30 mouse cellular contexts compared by ENCODE assay signal in the genomic region with DNA sequence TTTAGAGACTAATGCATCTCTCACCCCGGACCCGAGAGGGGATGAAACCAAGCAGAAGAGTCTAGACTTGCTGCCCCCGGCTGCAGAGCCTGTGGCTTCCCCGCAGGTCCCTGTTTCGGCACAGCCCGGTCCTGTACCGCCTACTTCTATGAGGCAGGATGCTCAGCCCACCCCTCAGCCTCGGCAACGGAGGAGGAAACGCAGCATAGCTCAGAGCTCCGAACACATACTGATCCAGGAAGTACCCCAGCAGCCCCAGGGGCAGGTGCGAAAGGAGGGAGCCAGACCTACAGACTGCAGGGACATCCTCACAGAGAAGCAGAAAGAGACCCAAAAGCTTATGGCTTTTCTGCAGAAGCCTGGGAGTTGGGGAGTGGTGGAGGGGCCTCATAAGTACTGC. TPM values are rescaled to one million over a fixed set of nuclear protein-coding genes. Genes with fewer than 3 reads are reported as not detected.
DNase-seq lines count a peak whose midpoint lies in the region; ATAC-seq and TF ChIP-seq lines count a peak whose summit lies in the region.
"Had no signal": no experiment of that assay in that cellular context is flagged by ENCODE, and none has a peak within 500 bp of the region (broad histone marks: within the 10 kb centered on the region; RNA-seq: fewer than 3 reads in every experiment).

No protein-coding gene starts in this region.

- no peak for TF ChIP-seq POLR2A in thymus, adult 2 months (IDR thresholded peaks at IDR 0.05; ENCODE audit: control insufficient read depth, extremely low read depth, insufficient read depth, low read length, poor library complexity)

- H3K27me3 ChIP-seq in thymus, adult 2 months (ENCODE audit: control insufficient read depth, insufficient read depth, low read length) = no peaks in the 10 kb centered on the region
- H3K27me3 ChIP-seq in liver, postnatal 0 days (ENCODE audit: insufficient read depth, low read length) = no peaks in the 10 kb centered on the region
- H3K27me3 ChIP-seq in intestine, embryonic 16.5 days (replicated peaks; ENCODE audit: control insufficient read depth, insufficient read depth, low read length) = peaks cover 3% of the 10 kb centered on the region
- H3K27me3 ChIP-seq: hindbrain, embryonic 15.5 days; midbrain, embryonic 13.5 days had no signal

- peak; percentile 81 for ATAC-seq in CD4-positive, CD25-positive, alpha-beta regulatory T cell, adult 4 months
- 0 out of 2 replicates have a peak, but pooled peaks have one; percentile 43 for ATAC-seq in common myeloid progenitor, adult 5-6 weeks (replicated peaks; ENCODE audit: low read depth, poor library complexity, severe bottlenecking)
- no peak for ATAC-seq in liver, postnatal 0 days
- ATAC-seq in intestine, embryonic 16.5 days = no peak
- ATAC-seq: forebrain, postnatal 0 days; midbrain, embryonic 13.5 days had no signal

- no peak overlapping the region for H3K9ac ChIP-seq in liver, postnatal 0 days (replicated peaks)
- H3K9ac ChIP-seq in intestine, embryonic 16.5 days (ENCODE audit: low read depth, low read length) = no peak overlapping the region
- H3K9ac ChIP-seq: embryonic facial prominence, embryonic 12.5 days; forebrain, postnatal 0 days; hindbrain, embryonic 15.5 days; kidney, embryonic 15.5 days; midbrain, embryonic 13.5 days had no signal

- no peak overlapping the region for H3K27ac ChIP-seq in thymus, adult 2 months (ENCODE audit: control insufficient read depth, insufficient read depth, low read length)
- no peak overlapping the region for H3K27ac ChIP-seq in liver, postnatal 0 days (ENCODE audit: low read depth)
- H3K27ac ChIP-seq in intestine, embryonic 16.5 days (ENCODE audit: low read length) = no peak overlapping the region
- no peak overlapping the region for H3K27ac ChIP-seq in layer of hippocampus, adult 2 months
- H3K27ac ChIP-seq: embryonic facial prominence, embryonic 12.5 days; hindbrain, embryonic 15.5 days; kidney, embryonic 15.5 days; midbrain, embryonic 13.5 days had no signal

- 5% methylated on average over 12 of the region's 12 CpGs for WGBS in thymus, adult 2 months
- WGBS in liver, postnatal 0 days (ENCODE audit: insufficient replicate concordance) = 29% methylated on average over 12 of the region's 12 CpGs
- WGBS in intestine, embryonic 16.5 days = 42% methylated on average over 12 of the region's 12 CpGs

- peak; percentile 63 for DNase-seq in thymus, adult 2 months
- DNase-seq in thymus, postnatal 4 days = peak; percentile 64
- DNase-seq in liver, postnatal 0 days = no peak
- no peak for DNase-seq in layer of hippocampus, adult 2 months (ENCODE audit: low spot score in 2 of 2)
- DNase-seq: adrenal gland, adult 2 months; forebrain, postnatal 0 days; gastrocnemius, postnatal 36 days; kidney, adult 11 months; kidney, postnatal 36 days; lung, adult 18-20 months; lung, postnatal 10 days had no signal

- TF ChIP-seq EP300 in liver, postnatal 0 days (IDR thresholded peaks at IDR 0.05; ENCODE audit: low read depth) = no peak

- no peak for TF ChIP-seq CTCF in thymus, adult 2 months (IDR thresholded peaks at IDR 0.05; ENCODE audit: borderline replicate concordance, control insufficient read depth, extremely low read depth, insufficient read depth, low read length, poor library complexity)
- TF ChIP-seq CTCF in liver, postnatal 0 days (IDR thresholded peaks at IDR 0.05; ENCODE audit: low read depth) = no peak
- TF ChIP-seq CTCF in layer of hippocampus, adult 2 months (conservative IDR thresholded peaks at IDR 0.05) = no peak

- no peaks in the 10 kb centered on the region for H3K36me3 ChIP-seq in thymus, adult 2 months (ENCODE audit: control insufficient read depth, insufficient read depth, low read length)
- H3K36me3 ChIP-seq in liver, postnatal 0 days (replicated peaks; ENCODE audit: insufficient read depth, low read length) = no peaks in the 10 kb centered on the region
- no peaks in the 10 kb centered on the region for H3K36me3 ChIP-seq in intestine, embryonic 16.5 days (ENCODE audit: control insufficient read depth, insufficient read depth, low read length)
- H3K36me3 ChIP-seq: embryonic facial prominence, embryonic 12.5 days; hindbrain, embryonic 15.5 days; kidney, embryonic 15.5 days; midbrain, embryonic 13.5 days had no signal

- H3K4me3 ChIP-seq in thymus, adult 2 months (ENCODE audit: control insufficient read depth, insufficient read depth, low read length) = no peak overlapping the region
- H3K4me3 ChIP-seq in liver, postnatal 0 days (ENCODE audit: low read depth, low read length) = no peak overlapping the region
- H3K4me3 ChIP-seq in intestine, embryonic 16.5 days (ENCODE audit: low read length) = no peak overlapping the region
- no peak overlapping the region for H3K4me3 ChIP-seq in layer of hippocampus, adult 2 months
- H3K4me3 ChIP-seq: embryonic facial prominence, embryonic 12.5 days; hindbrain, embryonic 15.5 days; kidney, embryonic 15.5 days; megakaryocyte, embryonic 14.5 days; midbrain, embryonic 13.5 days had no signal

- H3K4me2 ChIP-seq in liver, postnatal 0 days (ENCODE audit: low read depth, low read length) = no peak overlapping the region
- no peak overlapping the region for H3K4me2 ChIP-seq in intestine, embryonic 16.5 days (ENCODE audit: low read depth, low read length)
- H3K4me2 ChIP-seq: embryonic facial prominence, embryonic 12.5 days; hindbrain, embryonic 15.5 days; kidney, embryonic 15.5 days; midbrain, embryonic 13.5 days had no signal

- peaks cover 13% of the 10 kb centered on the region for H3K4me1 ChIP-seq in thymus, adult 2 months (replicated peaks; ENCODE audit: control insufficient read depth, insufficient read depth, low read length)
- no peaks in the 10 kb centered on the region for H3K4me1 ChIP-seq in liver, postnatal 0 days (ENCODE audit: insufficient read depth)
- no peaks in the 10 kb centered on the region for H3K4me1 ChIP-seq in intestine, embryonic 16.5 days (ENCODE audit: control insufficient read depth, insufficient read depth, low read length)
- H3K4me1 ChIP-seq: embryonic facial prominence, embryonic 12.5 days; hindbrain, embryonic 15.5 days; kidney, embryonic 15.5 days; midbrain, embryonic 13.5 days had no signal

- no peaks in the 10 kb centered on the region for H3K9me3 ChIP-seq in liver, postnatal 0 days (ENCODE audit: low read length)
- H3K9me3 ChIP-seq in intestine, embryonic 16.5 days (ENCODE audit: control insufficient read depth, low read length) = no peaks in the 10 kb centered on the region
- H3K9me3 ChIP-seq: embryonic facial prominence, embryonic 12.5 days; hindbrain, embryonic 15.5 days; kidney, embryonic 15.5 days; megakaryocyte, embryonic 14.5 days; midbrain, embryonic 13.5 days had no signal

RNA-seq across cellular contexts. Expression of gene Klhdc7b, which starts 2.4 kb away (rescaled TPM):
- polyA plus RNA-seq in CD4-positive, CD25-positive, alpha-beta regulatory T cell, adult 4 months (2017; shearing (Covaris generic)) = not detected
- total RNA-seq in common myeloid progenitor, adult 5-6 weeks (2017) = not detected in 2 replicates
- polyA plus RNA-seq in thymus, adult 2 months (2012; rRNA removed) = 0.08 and 0.13 TPM in 2 replicates
- polyA plus RNA-seq in liver, postnatal 0 days (2015; fragmentation: Nextera tagmentation; extraction: Ambion mirVana) = not detected in 2 replicates
- polyA plus RNA-seq in intestine, embryonic 16.5 days (2015; fragmentation: Nextera tagmentation; extraction: Ambion mirVana) = not detected in 2 replicates
- under 1 TPM; 0.59 to 0.71 TPM for total RNA-seq in layer of hippocampus, adult 2 months (2021)
- total RNA-seq: adrenal gland, adult 2 months; adrenal gland, postnatal 4 days; gastrocnemius, postnatal 36 days; heart, adult 8-10 months; heart, postnatal 25 days; monocyte, adult 5-6 weeks had no signal
- polyA plus RNA-seq: adrenal gland, adult 2 months; embryonic facial prominence, embryonic 12.5 days; forebrain, embryonic 11.5 days; heart, embryonic 14.5 days; hindbrain, embryonic 15.5 days; kidney, embryonic 15.5 days; limb, embryonic 11.5 days; midbrain, embryonic 13.5 days; neural tube, embryonic 11.5 days had no signal

RNA-seq across cellular contexts. Expression of gene Odf3b, which starts 8.0 kb away (rescaled TPM):
- polyA plus RNA-seq in CD4-positive, CD25-positive, alpha-beta regulatory T cell, adult 4 months (2017; shearing (Covaris generic)) = 1 to 10 TPM in 1 of 2 experiments, not detected in 1; 2.5 TPM
- total RNA-seq in common myeloid progenitor, adult 5-6 weeks (2017) = 2.9 and 3.0 TPM in 2 replicates
- polyA plus RNA-seq in thymus, adult 2 months (2012; rRNA removed) = 21.1 and 21.9 TPM in 2 replicates
- polyA plus RNA-seq in liver, postnatal 0 days (2015; fragmentation: Nextera tagmentation; extraction: Ambion mirVana) = 1.8 and 2.0 TPM in 2 replicates
- polyA plus RNA-seq in intestine, embryonic 16.5 days (2015; fragmentation: Nextera tagmentation; extraction: Ambion mirVana) = 0.70 and 0.80 TPM in 2 replicates
- total RNA-seq in layer of hippocampus, adult 2 months (2021) = 1 to 10 TPM; 1.9 to 2.9 TPM
- total RNA-seq: monocyte, adult 5-6 weeks had no signal
- polyA plus RNA-seq: limb, embryonic 11.5 days had no signal

RNA-seq across cellular contexts. Expression of gene Tymp, which starts 10.3 kb away (rescaled TPM):
- polyA plus RNA-seq in CD4-positive, CD25-positive, alpha-beta regulatory T cell, adult 4 months (2017; shearing (Covaris generic)) = not detected
- total RNA-seq in common myeloid progenitor, adult 5-6 weeks (2017) = 0.68 and 0.78 TPM in 2 replicates
- 5.9 and 7.8 TPM in 2 replicates for polyA plus RNA-seq in thymus, adult 2 months (2012; rRNA removed)
- 5.8 and 7.7 TPM in 2 replicates for polyA plus RNA-seq in liver, postnatal 0 days (2015; fragmentation: Nextera tagmentation; extraction: Ambion mirVana)
- polyA plus RNA-seq in intestine, embryonic 16.5 days (2015; fragmentation: Nextera tagmentation; extraction: Ambion mirVana) = 1.3 and 2.2 TPM in 2 replicates
- 1 to 10 TPM; 1.3 TPM for total RNA-seq in layer of hippocampus, adult 2 months (2021)

RNA-seq across cellular contexts. Expression of gene Sco2, which starts 13.5 kb away (rescaled TPM):
- 1 to 10 TPM; 1.6 to 3.0 TPM for polyA plus RNA-seq in CD4-positive, CD25-positive, alpha-beta regulatory T cell, adult 4 months (2017; shearing (Covaris generic))
- total RNA-seq in common myeloid progenitor, adult 5-6 weeks (2017) = 21.8 and 23.0 TPM in 2 replicates
- 37.4 and 43.3 TPM in 2 replicates for polyA plus RNA-seq in thymus, adult 2 months (2012; rRNA removed)
- polyA plus RNA-seq in liver, postnatal 0 days (2015; fragmentation: Nextera tagmentation; extraction: Ambion mirVana) = 9.1 and 10.1 TPM in 2 replicates
- polyA plus RNA-seq in intestine, embryonic 16.5 days (2015; fragmentation: Nextera tagmentation; extraction: Ambion mirVana) = 15.9 and 19.1 TPM in 2 replicates
- total RNA-seq in layer of hippocampus, adult 2 months (2021) = 10 to 100 TPM; 28.7 to 33.3 TPM

RNA-seq across cellular contexts. Expression of gene Syce3, which starts 23.2 kb away (rescaled TPM):
- polyA plus RNA-seq in CD4-positive, CD25-positive, alpha-beta regulatory T cell, adult 4 months (2017; shearing (Covaris generic)) = not detected
- total RNA-seq in common myeloid progenitor, adult 5-6 weeks (2017) = not detected in 2 replicates
- not detected in 2 replicates for polyA plus RNA-seq in thymus, adult 2 months (2012; rRNA removed)
- polyA plus RNA-seq in liver, postnatal 0 days (2015; fragmentation: Nextera tagmentation; extraction: Ambion mirVana) = not detected in 2 replicates
- polyA plus RNA-seq in intestine, embryonic 16.5 days (2015; fragmentation: Nextera tagmentation; extraction: Ambion mirVana) = 0.92 and 1.1 TPM in 2 replicates
- total RNA-seq in layer of hippocampus, adult 2 months (2021) = not detected
- total RNA-seq: adrenal gland, adult 2 months; adrenal gland, postnatal 4 days; forebrain, postnatal 0 days; gastrocnemius, postnatal 36 days; heart, adult 8-10 months; heart, postnatal 25 days; layer of hippocampus, postnatal 14 days; liver, adult 2 months; monocyte, adult 5-6 weeks had no signal
- polyA plus RNA-seq: adrenal gland, adult 2 months; embryonic facial prominence, embryonic 12.5 days; forebrain, embryonic 11.5 days; forebrain, postnatal 0 days; heart, embryonic 14.5 days; hindbrain, embryonic 15.5 days; kidney, embryonic 15.5 days; limb, embryonic 11.5 days; liver, adult 2 months; midbrain, embryonic 13.5 days; neural tube, embryonic 11.5 days; stomach, embryonic 16.5 days had no signal

Comparison
In these comparisons a context has a peak if more than half of its experiments do, and no peak if none do; other contexts are left out.
1. ATAC-seq: peak in CD4-positive, CD25-positive, alpha-beta regulatory T cell, adult 4 months (single experiment) and common myeloid progenitor, adult 5-6 weeks (single experiment); none in liver, postnatal 0 days (single experiment) and intestine, embryonic 16.5 days (single experiment).
2. DNase-seq: peak in thymus, adult 2 months (single experiment) and thymus, postnatal 4 days (single experiment); none in liver, postnatal 0 days (single experiment) and layer of hippocampus, adult 2 months (0 of 2).